Mouse (Mus musculus): ENCODE results near the gene Gtf2a2. TPM values are rescaled to one million over a fixed set of nuclear protein-coding genes. Genes with fewer than 3 reads are reported as not detected.

The Gtf2a2 gene
- polyA plus RNA-seq, 1 experiment: 206 TPM

DNA sequence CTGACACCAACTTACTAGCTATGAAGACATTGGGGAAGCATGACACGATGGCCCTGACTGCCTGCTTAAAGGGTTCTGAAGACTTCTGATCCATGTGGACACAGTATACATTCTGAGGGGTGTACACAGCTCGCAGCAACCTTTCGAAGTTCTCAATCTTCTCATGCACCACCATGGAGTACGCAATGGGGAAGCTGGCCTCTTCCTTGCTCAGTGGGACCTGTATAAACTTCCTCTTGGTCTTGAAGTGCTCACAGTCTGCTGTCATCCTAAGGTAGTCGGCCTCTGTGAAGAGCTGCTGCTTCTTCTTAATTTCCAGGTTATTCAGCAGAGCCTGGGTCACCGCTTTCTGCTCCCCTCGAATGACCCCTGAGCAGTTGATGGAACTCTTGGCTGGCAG, 22.4 kb downstream of the Gtf2a2 start:
- Histone ChIP-seq H3K27ac (ENCODE audit: control insufficient read depth, insufficient read depth, low read depth, low read length) (no peak overlapping the region), H3K4me1 (ENCODE audit: control insufficient read depth, insufficient read depth, low read length) (no peaks in the 10 kb centered on the region), H3K36me3 (ENCODE audit: control insufficient read depth, insufficient read depth, low read length) (no peaks in the 10 kb centered on the region), H3K4me3 (ENCODE audit: control insufficient read depth, low read depth, low read length) (no peak overlapping the region), H3K27me3 (ENCODE audit: control insufficient read depth, insufficient read depth, low read length) (no peaks in the 10 kb centered on the region)
- no peak for TF ChIP-seq CTCF (IDR thresholded peaks at IDR 0.05; ENCODE audit: control insufficient read depth, insufficient read depth, insufficient replicate concordance, low read depth, low read length)
- TF ChIP-seq POLR2A (IDR thresholded peaks at IDR 0.05; ENCODE audit: control insufficient read depth, low read depth, low read length): no peak

DNA sequence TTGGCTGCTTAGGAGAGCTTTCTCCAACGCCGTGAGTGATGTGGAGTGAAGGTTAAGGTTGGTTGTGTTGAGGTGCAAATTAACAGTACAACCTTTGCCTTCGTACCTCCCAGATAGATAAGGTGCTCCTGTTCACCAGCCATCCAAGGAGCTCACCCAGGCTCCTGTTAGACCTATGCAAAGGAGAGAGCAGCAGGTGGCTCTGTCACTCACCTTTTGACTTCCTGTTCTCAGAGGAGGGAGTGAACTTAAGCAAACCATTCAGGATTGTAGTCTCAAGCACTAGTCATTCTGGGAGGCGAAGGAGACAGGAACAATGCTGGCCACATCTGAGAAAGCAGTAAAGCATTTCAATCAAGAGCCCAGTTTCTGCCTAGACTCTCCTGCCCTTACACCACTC, 24.3 kb downstream of the Gtf2a2 start:
- Histone ChIP-seq H3K36me3 (ENCODE audit: control insufficient read depth, insufficient read depth, low read length) (no peaks in the 10 kb centered on the region), H3K4me3 (ENCODE audit: control insufficient read depth, low read depth, low read length) (no peak overlapping the region), H3K4me1 (ENCODE audit: control insufficient read depth, insufficient read depth, low read length) (no peaks in the 10 kb centered on the region), H3K27ac (ENCODE audit: control insufficient read depth, insufficient read depth, low read depth, low read length) (no peak overlapping the region), H3K27me3 (ENCODE audit: control insufficient read depth, insufficient read depth, low read length) (no peaks in the 10 kb centered on the region)
- TF ChIP-seq POLR2A (IDR thresholded peaks at IDR 0.05; ENCODE audit: control insufficient read depth, low read depth, low read length) (no peak), CTCF (IDR thresholded peaks at IDR 0.05; ENCODE audit: control insufficient read depth, insufficient read depth, insufficient replicate concordance, low read depth, low read length) (no peak)

DNA sequence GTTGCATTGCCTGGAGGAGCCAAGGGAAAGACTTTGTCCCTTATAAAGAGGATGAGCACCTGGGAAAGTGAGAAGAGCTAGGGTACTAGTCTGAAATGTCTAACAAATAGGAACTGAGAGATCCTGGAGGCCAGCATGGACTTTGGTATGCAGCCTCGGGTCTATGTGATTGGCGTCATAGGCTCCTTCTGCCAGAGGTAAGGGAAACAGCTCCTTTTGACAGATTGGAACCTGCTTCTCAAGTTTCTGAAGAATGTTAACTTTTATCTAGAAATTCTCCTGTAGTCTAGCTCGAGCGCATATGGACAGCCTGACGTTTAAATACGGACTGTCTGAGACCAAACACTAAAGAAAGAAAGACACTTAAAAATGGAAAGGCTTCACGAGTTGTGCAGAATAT, 25.6 kb downstream of the Gtf2a2 start, which contains the start of gene Gcnt3:
Gcnt3 (minus strand) TSS at position 101 of the 400 bp plus-strand sequence.
- Histone ChIP-seq H3K4me3 (ENCODE audit: control insufficient read depth, low read depth, low read length) (no peak within 1 kb of the TSS), H3K4me1 (ENCODE audit: control insufficient read depth, insufficient read depth, low read length) (no peaks in the 10 kb centered on the region), H3K27me3 (ENCODE audit: control insufficient read depth, insufficient read depth, low read length) (no peaks in the 10 kb centered on the region), H3K27ac (ENCODE audit: control insufficient read depth, insufficient read depth, low read depth, low read length) (no peak within 1 kb of the TSS), H3K36me3 (ENCODE audit: control insufficient read depth, insufficient read depth, low read length) (no peaks in the 10 kb centered on the region)
- TF ChIP-seq CTCF (IDR thresholded peaks at IDR 0.05; ENCODE audit: control insufficient read depth, insufficient read depth, insufficient replicate concordance, low read depth, low read length): no peak
- no peak for TF ChIP-seq POLR2A (IDR thresholded peaks at IDR 0.05; ENCODE audit: control insufficient read depth, low read depth, low read length)

DNA sequence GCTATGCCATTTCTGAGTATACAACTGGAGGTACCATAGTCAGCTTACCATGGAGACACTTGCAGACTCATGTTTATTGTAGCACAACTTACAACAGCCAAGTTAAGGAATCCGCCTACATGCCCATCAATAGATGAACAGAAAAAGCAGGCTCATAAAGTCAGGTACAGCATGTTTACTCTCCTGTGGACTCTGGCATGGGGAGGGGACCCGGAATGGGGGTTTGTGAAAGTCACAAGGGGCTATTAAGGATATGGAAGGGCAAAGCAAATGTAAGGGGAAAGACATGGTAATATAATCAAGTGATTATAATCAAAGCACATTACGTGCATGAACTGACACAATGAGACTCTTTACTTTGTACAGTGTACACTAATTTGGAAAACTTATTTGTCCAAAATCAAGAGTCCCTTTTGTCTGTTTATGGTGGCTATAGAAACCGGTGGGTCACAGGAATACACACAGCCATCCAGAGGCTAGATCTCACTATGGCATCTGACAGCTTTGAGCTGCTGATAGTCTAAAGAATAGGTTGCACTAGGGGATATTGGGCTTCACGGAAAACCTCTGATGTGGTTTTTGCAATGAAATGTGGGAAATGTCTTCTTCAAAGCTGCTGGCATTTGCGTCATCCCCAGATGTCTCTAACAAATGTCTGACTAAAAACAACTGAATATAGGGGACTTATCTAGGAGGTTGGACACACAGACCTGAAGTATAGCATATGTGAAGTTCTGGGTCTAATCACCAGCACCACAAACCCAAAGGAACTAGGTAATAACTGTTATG, 27.4 kb downstream of the Gtf2a2 start:
- Histone ChIP-seq H3K27me3 (ENCODE audit: control insufficient read depth, insufficient read depth, low read length) (no peaks in the 10 kb centered on the region), H3K27ac (ENCODE audit: control insufficient read depth, insufficient read depth, low read depth, low read length) (no peak overlapping the region; the same call in 1 of the 2 replicates), H3K36me3 (ENCODE audit: control insufficient read depth, insufficient read depth, low read length) (no peaks in the 10 kb centered on the region), H3K4me1 (ENCODE audit: control insufficient read depth, insufficient read depth, low read length) (no peaks in the 10 kb centered on the region), H3K4me3 (ENCODE audit: control insufficient read depth, low read depth, low read length) (peak overlapping the region; percentile 91; the same call in 1 of the 2 replicates)
- no peak for TF ChIP-seq POLR2A (IDR thresholded peaks at IDR 0.05; ENCODE audit: control insufficient read depth, low read depth, low read length)
- no peak for TF ChIP-seq CTCF (IDR thresholded peaks at IDR 0.05; ENCODE audit: control insufficient read depth, insufficient read depth, insufficient replicate concordance, low read depth, low read length)

DNA sequence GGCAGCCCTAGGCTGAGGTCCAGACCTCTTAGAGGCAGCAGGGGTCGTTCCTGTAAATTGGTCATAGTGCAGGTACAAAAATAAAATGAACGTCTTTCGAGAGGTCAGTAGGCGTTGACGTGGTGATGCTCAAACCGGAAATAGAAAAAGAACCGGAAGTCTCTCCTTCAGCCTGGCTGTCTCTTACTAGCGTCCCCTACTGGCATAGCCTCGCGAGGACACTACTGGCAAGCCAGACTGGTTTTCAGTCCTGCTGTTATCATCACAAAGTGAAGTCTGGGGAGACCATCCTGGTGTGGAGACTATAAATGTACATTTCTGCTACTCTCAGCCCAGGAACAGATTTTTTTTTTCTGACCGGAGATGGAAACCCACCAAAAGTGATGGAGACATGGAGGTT, 28.2 kb downstream of the Gtf2a2 start:
- Histone ChIP-seq H3K4me3 (ENCODE audit: control insufficient read depth, low read depth, low read length) (peak overlapping the region; percentile 91), H3K4me1 (ENCODE audit: control insufficient read depth, insufficient read depth, low read length) (no peaks in the 10 kb centered on the region), H3K36me3 (ENCODE audit: control insufficient read depth, insufficient read depth, low read length) (no peaks in the 10 kb centered on the region), H3K27ac (ENCODE audit: control insufficient read depth, insufficient read depth, low read depth, low read length) (peak overlapping the region; percentile 91), H3K27me3 (ENCODE audit: control insufficient read depth, insufficient read depth, low read length) (no peaks in the 10 kb centered on the region)
- TF ChIP-seq CTCF (IDR thresholded peaks at IDR 0.05; ENCODE audit: control insufficient read depth, insufficient read depth, insufficient replicate concordance, low read depth, low read length) (peak; percentile 54; the same call in 1 of the 2 replicates), POLR2A (IDR thresholded peaks at IDR 0.05; ENCODE audit: control insufficient read depth, low read depth, low read length) (peak; percentile 58; the same call in 1 of the 2 replicates)

DNA sequence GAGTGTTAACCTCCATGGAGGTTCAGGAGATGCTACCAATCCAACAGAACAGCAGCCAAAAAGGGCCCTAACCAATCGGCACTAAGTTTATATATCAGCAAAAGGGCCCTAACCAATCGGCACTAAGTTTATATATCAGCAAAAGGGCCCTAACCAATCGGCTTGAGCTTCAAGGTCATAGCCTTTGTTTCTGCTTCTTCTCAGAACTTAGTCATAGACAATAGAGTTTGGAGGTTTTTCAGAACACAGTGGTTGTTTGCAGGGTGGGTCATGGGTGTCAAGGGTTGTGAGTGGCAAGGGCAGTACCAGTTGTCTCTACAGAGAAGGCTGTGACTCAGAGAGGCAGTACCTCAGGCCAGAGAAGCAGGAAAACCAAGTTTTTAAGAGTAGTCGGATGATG, 29.8 kb downstream of the Gtf2a2 start:
- Histone ChIP-seq H3K27ac (ENCODE audit: control insufficient read depth, insufficient read depth, low read depth, low read length) (no peak overlapping the region), H3K27me3 (ENCODE audit: control insufficient read depth, insufficient read depth, low read length) (no peaks in the 10 kb centered on the region), H3K4me3 (ENCODE audit: control insufficient read depth, low read depth, low read length) (no peak overlapping the region), H3K4me1 (ENCODE audit: control insufficient read depth, insufficient read depth, low read length) (no peaks in the 10 kb centered on the region), H3K36me3 (ENCODE audit: control insufficient read depth, insufficient read depth, low read length) (no peaks in the 10 kb centered on the region)
- TF ChIP-seq POLR2A (IDR thresholded peaks at IDR 0.05; ENCODE audit: control insufficient read depth, low read depth, low read length) (no peak), CTCF (IDR thresholded peaks at IDR 0.05; ENCODE audit: control insufficient read depth, insufficient read depth, insufficient replicate concordance, low read depth, low read length) (no peak)

DNA sequence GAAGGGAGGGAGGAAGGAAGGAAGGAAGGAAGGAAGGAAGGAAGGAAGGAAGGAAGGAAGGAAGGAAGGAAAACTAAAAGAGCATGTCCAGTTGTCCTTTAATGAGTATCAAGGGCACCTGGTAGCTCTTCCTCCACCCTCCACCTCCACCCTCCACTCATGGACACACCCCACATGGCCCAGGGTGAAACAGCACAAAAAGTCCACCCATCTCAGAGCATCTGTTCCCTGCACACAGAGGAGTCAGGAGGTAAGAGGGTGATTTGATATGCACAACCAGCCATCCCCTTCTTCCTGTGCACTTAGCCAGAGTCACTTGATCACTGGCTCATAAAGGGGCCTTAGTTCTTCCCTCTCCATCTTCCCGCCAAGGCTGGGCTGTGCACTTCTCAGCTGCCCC, 30.6 kb downstream of the Gtf2a2 start:
- Histone ChIP-seq H3K4me1 (ENCODE audit: control insufficient read depth, insufficient read depth, low read length) (no peaks in the 10 kb centered on the region), H3K27me3 (ENCODE audit: control insufficient read depth, insufficient read depth, low read length) (no peaks in the 10 kb centered on the region), H3K36me3 (ENCODE audit: control insufficient read depth, insufficient read depth, low read length) (no peaks in the 10 kb centered on the region), H3K4me3 (ENCODE audit: control insufficient read depth, low read depth, low read length) (no peak overlapping the region), H3K27ac (ENCODE audit: control insufficient read depth, insufficient read depth, low read depth, low read length) (no peak overlapping the region)
- TF ChIP-seq CTCF (IDR thresholded peaks at IDR 0.05; ENCODE audit: control insufficient read depth, insufficient read depth, insufficient replicate concordance, low read depth, low read length): no peak
- no peak for TF ChIP-seq POLR2A (IDR thresholded peaks at IDR 0.05; ENCODE audit: control insufficient read depth, low read depth, low read length)
